Mouse (Mus musculus): ENCODE data around the gene Banp. TPM values are rescaled to one million over a fixed set of nuclear protein-coding genes. Genes with fewer than 3 reads are reported as not detected.

Banp gene
- total RNA-seq, 4 experiments from 2014 or later: 5.4 to 16.0 (median 6.3) TPM

DNA sequence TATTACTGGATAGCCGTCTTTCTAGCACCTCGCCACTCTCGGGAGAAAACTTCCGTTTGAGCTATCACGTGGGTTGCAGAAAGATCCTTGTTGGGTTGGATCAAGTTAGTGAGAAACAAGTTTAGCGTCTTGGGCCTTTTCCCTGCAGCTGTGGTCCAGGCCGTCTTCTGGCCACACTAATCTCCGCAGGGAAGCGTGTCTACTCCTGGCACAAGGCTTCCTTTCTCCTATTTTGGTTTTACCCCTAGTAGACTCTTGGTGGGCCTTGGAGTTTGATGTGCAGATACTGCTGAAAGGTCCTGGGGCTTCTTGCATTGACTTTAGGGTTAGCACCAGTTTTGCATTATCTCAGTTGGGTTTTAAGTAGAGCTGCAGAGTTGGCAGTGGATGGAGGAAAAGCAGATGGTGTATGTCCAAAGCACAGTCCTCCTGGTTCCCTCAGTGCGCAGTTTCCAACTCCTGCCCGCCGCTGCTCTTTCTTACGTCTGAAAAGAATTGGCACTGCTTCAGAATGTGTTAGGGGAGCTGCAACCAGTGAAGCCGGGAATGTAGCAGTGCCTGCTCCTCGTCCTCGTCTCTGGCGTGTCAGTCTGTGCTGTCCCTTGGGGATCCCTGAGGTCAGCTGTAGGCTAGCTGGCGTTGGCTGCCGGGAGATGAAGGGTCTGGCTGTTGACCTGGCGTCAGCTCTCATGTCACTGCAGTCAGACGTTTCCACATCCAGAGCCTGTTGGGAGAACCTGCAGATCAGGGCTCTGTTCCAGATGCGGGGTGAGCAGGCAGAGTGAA lies 68.7 kb downstream of the Banp start:
- peak in 1 of 2 experiments; percentile 43 for DNase-seq (ENCODE audit: low spot score in 2 of 2)

- DNase-seq (ENCODE audit: low spot score in 2 of 2): no peak
Measured at GRCm38 (mm10) chr8:122019162-122019561, 69.6 kb downstream of the Banp start.

DNA sequence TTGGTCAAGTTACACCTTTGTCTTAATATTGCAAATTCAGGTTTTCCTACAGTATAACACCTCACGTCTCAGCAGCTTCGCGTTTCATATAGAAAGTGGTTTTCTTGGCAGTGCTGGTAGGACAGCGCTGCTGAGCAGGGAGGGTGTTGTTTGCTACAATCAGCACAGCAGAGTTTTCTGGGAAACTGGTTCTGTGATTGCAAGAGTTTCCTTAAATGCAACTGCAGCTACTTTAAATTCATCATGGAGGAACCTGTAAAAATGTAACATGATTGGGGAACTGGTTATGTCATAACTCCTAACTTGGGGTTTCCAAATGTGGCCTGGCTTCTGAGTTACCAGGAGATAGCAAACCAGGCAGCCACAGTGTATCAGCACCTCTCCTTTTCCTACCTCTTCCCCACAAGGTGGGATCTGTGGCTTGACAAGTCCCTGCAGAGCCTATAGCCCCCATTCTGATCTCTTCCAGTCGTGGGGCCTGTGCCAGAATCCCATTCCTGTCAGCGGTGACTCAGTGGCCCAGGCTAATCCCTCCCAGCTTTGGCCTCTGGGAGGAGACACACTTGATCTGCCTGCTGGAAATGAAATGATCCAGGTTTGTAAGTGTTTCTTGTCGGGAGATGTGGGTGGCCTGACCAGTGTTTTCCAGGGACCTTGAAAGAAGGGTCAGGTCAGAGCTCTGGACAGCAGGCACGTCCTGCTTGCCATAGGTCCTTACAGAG lies 70.7 kb downstream of the Banp start:
- DNase-seq (ENCODE audit: low spot score in 2 of 2): no peak

DNA sequence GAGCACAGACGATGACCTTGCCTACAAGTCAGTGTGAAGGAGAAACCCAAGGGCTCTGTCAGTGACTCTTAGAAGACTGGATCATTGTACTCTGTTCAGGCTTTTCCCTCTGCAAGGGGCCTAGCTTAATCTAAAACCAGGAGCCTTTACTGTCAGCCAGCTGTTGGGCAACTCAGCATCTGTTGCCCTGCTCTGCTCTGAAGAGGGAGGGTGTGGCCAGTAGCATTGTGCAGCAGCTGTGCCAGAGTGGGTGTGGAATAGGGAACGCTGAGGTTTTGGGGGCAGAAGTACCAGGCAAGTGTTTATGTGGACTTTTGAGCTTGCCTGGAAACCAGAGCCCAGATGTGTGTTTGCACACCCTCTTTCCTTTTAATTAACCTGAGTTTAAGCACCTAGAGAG lies 72.2 kb downstream of the Banp start:
- no peak for DNase-seq (ENCODE audit: low spot score in 2 of 2)

- DNase-seq (ENCODE audit: low spot score in 2 of 2): no peak
Measured at GRCm38 (mm10) chr8:122022274-122022673, 72.7 kb downstream of the Banp start.

GRCm38 (mm10) chr8:122022705-122023104 lies 73.2 kb downstream of the Banp start:
- no peak for DNase-seq (ENCODE audit: low spot score in 2 of 2)

DNA sequence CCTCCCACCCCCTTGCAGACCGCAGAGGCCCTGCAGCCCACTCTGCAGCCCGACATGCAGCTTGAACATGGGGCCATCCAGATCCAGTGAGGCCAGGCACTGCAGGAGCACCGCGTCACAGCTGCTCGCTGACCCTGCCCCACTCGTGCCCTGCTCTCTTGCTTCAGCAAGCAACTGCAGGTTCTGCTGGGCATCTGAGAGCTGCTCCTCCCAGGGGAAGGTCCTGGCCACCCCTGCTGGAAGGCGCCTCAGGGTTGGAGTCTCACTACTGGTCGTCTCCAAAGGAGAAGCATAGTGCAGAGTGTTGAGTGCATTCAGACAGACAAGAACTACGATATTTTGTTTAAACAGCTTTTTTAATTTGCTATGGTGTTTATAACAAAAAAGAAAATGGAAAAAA lies 76.0 kb downstream of the Banp start:
- DNase-seq (ENCODE audit: low spot score in 2 of 2): no peak

DNA sequence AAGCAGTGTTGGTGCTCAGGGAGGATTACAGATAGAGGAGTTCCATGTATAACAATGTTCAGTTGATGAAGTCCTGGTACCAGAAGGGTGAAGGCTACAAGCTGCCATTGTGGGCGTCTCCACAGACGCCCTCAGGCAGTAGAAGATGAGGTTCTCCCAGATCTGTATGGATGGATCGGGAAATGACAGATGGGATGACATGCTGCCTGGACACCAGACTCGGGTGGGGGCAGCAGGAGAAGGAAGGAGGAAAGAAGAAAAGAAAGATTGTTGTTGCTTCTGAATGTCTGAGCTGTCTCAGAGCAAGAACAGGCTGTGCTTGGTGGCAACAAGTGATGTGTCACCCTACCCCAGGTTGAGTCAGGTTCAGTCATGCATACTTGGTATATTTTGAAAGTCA lies 78.6 kb downstream of the Banp start:
- DNase-seq (ENCODE audit: low spot score in 2 of 2): no peak

- DNase-seq (ENCODE audit: low spot score in 2 of 2): no peak
Measured at GRCm38 (mm10) chr8:122030965-122031364, 81.4 kb downstream of the Banp start.

GRCm38 (mm10) chr8:122032741-122033140 lies 83.2 kb downstream of the Banp start:
- no peak for DNase-seq (ENCODE audit: low spot score in 2 of 2)

DNA sequence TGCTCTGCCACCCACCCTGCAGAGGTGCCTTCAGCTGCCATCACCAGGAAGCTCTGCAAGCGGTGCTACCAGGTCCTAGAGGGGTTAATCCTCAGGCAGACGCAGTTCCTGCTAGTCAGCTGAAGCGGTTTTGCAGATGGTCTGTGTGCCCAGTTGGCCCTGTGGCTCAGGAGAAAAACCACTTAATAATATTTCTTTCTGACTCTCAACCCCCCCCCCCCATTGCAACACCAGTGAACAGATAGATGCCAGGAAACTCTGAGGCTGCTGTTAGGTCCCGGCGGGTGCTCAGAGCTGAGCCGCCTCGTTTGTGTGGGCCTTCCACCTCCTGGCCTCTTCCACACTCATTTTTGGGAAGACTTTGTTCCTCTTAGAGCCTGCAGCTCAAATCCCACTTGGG lies 86.0 kb downstream of the Banp start:
- no peak for DNase-seq (ENCODE audit: low spot score in 2 of 2)

GRCm38 (mm10) chr8:122036325-122036724 lies 86.8 kb downstream of the Banp start:
- DNase-seq (ENCODE audit: low spot score in 2 of 2): no peak

GRCm38 (mm10) chr8:122037279-122037678 lies 87.7 kb downstream of the Banp start:
- no peak for DNase-seq (ENCODE audit: low spot score in 2 of 2)

DNA sequence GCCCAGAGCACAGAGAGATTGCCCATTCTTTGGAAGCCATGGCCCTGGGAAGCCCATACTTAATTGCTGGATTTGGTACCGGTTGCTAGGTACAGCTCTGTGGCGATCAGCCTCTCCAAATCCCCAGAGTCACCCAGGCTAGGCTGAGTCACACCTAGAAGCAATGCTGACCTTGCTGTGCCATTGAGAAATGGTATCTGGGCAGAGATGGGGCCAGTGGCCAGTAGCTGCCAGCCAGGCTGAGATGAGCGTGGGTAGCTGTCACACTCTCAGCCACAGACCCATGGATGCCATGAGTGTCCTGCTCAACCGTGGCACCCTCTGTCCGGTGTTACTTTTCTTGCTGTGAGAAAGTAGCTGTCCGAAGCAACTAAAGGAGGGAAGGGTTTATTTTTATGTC lies 88.5 kb downstream of the Banp start:
- no peak for DNase-seq (ENCODE audit: low spot score in 2 of 2)

DNA sequence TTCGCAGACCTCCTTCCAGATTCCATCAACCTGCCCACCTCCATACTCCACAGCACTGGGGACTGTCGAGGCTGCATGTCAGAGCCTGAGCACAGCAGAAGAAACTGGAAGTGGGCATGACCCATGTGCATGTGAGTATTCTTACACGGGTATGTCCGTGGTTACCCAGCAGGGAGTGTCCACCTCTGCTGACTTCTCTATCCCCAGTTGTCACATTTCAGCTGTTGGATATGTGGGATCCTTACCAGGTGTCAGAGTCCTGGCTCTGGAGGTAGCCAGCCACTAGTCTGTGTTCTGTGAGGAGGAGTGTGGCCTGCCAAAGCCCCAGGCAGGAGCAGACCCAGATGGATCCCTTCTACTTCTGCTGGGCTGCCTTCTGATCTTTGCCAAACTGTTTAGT lies 89.9 kb downstream of the Banp start:
- no peak for DNase-seq (ENCODE audit: low spot score in 2 of 2)

GRCm38 (mm10) chr8:122047206-122047870 lies 97.8 kb downstream of the Banp start:
- no peak for DNase-seq (ENCODE audit: low spot score in 2 of 2)

- no peak for DNase-seq (ENCODE audit: low spot score in 2 of 2)
Measured at GRCm38 (mm10) chr8:122049266-122049665, 99.7 kb downstream of the Banp start.

DNA sequence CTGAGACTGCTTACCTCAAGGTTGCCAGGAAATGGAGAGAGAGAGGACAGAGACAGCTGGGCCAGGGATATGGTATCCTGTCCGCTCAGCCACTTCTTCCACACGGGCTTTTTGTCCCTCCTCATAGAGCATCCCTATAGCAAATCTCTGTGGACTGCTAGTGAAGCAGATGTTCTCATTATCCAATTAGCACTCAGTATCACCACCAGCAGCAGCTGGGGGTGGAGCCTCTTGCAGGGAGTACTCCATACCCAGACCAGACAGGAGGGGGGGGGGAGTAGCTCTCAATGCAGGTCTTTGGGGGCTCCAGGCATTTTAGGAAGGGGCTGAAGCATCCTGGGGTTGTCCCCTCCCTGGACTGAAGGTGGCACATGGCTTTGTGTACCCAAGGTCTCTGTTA lies 100.4 kb downstream of the Banp start:
- DNase-seq (ENCODE audit: low spot score in 2 of 2): no peak

DNA sequence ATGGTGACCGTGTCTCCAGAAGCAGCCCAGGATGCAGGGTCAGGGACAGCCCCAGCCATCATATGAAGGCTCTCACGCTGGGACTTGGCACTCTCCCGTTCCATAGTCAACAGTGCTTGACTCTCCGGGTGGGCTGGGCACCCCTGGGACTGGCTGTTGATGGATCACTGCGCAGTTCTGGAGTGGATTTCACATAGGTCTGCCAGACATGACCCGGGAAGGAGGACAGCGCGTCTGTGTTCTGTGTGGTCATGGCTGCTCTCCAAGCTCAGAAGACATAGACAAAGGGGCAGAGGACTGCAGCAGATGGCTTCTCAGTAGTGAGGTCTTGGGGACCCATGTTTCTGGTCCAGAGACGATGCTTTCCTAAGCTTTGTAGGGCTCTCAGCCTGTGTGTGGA lies 101.1 kb downstream of the Banp start:
- DNase-seq (ENCODE audit: low spot score in 2 of 2): peak in 1 of 2 experiments; percentile 34

DNA sequence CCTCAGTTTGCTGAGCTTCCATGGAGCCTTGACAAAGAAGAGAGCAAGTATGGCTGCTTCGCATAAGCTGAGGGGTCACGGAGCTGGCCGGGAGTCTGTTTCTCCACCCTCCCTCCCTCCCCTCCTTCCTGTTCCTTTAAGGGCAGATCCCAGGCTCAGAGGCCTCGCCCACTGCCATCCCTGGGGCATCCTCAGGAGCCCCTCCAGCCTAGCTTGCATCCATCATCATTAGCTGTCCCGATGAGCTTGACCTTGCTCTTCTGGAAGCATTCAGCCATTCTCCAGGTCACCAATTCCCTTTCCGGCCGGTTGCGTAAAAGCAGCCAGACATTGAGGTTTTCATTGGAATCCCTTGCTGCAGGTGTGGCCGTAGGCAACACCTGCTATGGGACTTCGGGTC lies 105.8 kb downstream of the Banp start:
- no peak for DNase-seq (ENCODE audit: low spot score in 2 of 2)

GRCm38 (mm10) chr8:122056113-122056512 lies 106.6 kb downstream of the Banp start:
- DNase-seq (ENCODE audit: low spot score in 2 of 2): no peak

DNA sequence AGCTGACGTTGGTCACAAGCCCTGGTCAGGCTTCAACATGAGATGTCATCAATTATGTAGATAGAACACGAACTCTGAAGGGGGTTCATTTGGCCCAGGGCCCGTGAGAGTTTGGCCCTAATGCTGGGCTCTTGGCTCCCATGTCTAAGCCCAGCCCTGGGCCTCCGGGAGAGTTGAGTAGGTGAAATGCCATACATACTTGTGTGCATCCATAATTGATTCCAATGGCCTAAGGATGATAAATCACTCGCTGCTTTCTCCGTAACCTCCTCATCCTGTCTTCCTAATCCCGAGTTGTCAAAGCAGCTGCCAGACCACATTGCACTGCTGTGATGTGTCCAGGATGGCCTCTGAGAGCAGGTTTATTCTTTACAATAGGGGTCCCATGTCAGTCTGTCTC lies 107.3 kb downstream of the Banp start:
- no peak for DNase-seq (ENCODE audit: low spot score in 2 of 2)

Measured in gastrocnemius, adult 8-10 months (tissue).